Mouse (Mus musculus) liver, adult 2 months (tissue): ENCODE results near the gene Wnt3a. TPM values are rescaled to one million over a fixed set of nuclear protein-coding genes. Genes with fewer than 3 reads are reported as not detected.
A peak's percentile ranks its signal among the peaks of the same experiment; 100 is the strongest.

Source experiments
- DNase-seq: peaks from one replicate; pipeline ENCODE4 v3.0.0-alpha.2; 2011; ENCODE audit warnings: low read depth, low spot score; ENCODE audit errors: extremely low read depth
- H3K27ac ChIP-seq: fragments of 200-500 bp; replicated peaks from 2 replicates; pipeline ENCODE4 v1.5.1; 2012; ENCODE audit warnings: low read depth, mild to moderate bottlenecking, control low read depth, inconsistent platforms, low read length; ENCODE audit not compliant: insufficient read depth
- H3K27me3 ChIP-seq: fragments of 200-500 bp; 2 replicates; pipeline ENCODE4 v1.6.1; 2012; ENCODE audit warnings: mild to moderate bottlenecking, moderate library complexity, low read length, inconsistent platforms; ENCODE audit not compliant: control insufficient read depth, insufficient read depth
- H3K36me3 ChIP-seq: fragments of 200-500 bp; 2 replicates; pipeline ENCODE4 v1.6.1; 2012; ENCODE audit warnings: low read length, inconsistent platforms; ENCODE audit not compliant: control insufficient read depth, insufficient read depth
- H3K4me1 ChIP-seq: fragments of 200-500 bp; 2 replicates; pipeline ENCODE4 v1.6.1; 2011; ENCODE audit warnings: low read length; ENCODE audit not compliant: control insufficient read depth, insufficient read depth
- H3K4me3 ChIP-seq: fragments of 200-500 bp; 2 replicates; pipeline ENCODE4 v1.5.1; 2011; ENCODE audit warnings: low read depth, mild to moderate bottlenecking, control low read depth, low read length, moderate library complexity; ENCODE audit not compliant: insufficient read depth
- H3K79me2 ChIP-seq: fragments of 200-500 bp; 2 replicates; pipeline ENCODE4 v1.6.1; 2012; ENCODE audit warnings: inconsistent platforms, mild to moderate bottlenecking, low read length, moderate library complexity; ENCODE audit not compliant: control insufficient read depth, insufficient read depth
- H3K9ac ChIP-seq: fragments of 200-500 bp; 2 replicates; pipeline ENCODE4 v1.6.1; 2012; ENCODE audit warnings: low read depth, mild to moderate bottlenecking, control low read depth, inconsistent platforms, low read length
- CTCF ChIP-seq: fragments of 200-500 bp; IDR thresholded peaks from 2 replicates; pipeline ENCODE4 v1.5.1; 2011; ENCODE audit warnings: low read depth, low read length, control low read depth
- POLR2A ChIP-seq: fragments of 200-500 bp; IDR thresholded peaks from 2 replicates; pipeline ENCODE4 v1.6.1; 2011; ENCODE audit warnings: low read length, control low read depth; ENCODE audit not compliant: insufficient read depth; ENCODE audit errors: extremely low read depth
- WGBS: fragments of 180-500 bp; shearing (Covaris S2); methylation state at CpG from one replicate; pipeline ENCODE4 v1.1.7; 2018; 5-methylcytosine and 5-hydroxymethylcytosine counted together
- polyA plus RNA-seq: library from polyadenylated mRNA; depleted of rRNA; stranded (reverse); fragments of >200 nt; gene quantifications from 2 replicates; pipeline ENCODE4 v1.2.3, GENCODE M21; 2012
- total RNA-seq: library from RNA; depleted of rRNA; stranded (reverse); fragments of >200 nt; gene quantifications from 2 replicates; pipeline ENCODE4 v1.2.3, GENCODE M21; 2014

The Wnt3a gene
- total and polyA plus RNA-seq, 2 experiments: not detected

- no peaks in the 10 kb centered on the region for H3K27me3 ChIP-seq
- no peak overlapping the region for H3K4me3 ChIP-seq
- peaks cover 63% of the 10 kb centered on the region for H3K79me2 ChIP-seq
- H3K27ac ChIP-seq: no peak overlapping the region
- H3K4me1 ChIP-seq: peaks cover 42% of the 10 kb centered on the region
- TF ChIP-seq CTCF (no peak), POLR2A (no peak)
- peaks cover 4% of the 10 kb centered on the region; the same call in 1 of the 2 replicates for H3K36me3 ChIP-seq
- peak overlapping the region; percentile 10; the same call in 1 of the 2 replicates for H3K9ac ChIP-seq
- WGBS: 17% methylated on average over 2 of the region's 2 CpGs
- no peak for DNase-seq
Measured at GRCm38 (mm10) chr11:59225167-59225566, 65.4 kb downstream of the Wnt3a start.

GRCm38 (mm10) chr11:59224470-59224869 lies 66.1 kb downstream of the Wnt3a start:
- Histone ChIP-seq H3K27ac (no peak overlapping the region), H3K4me1 (peaks cover 45% of the 10 kb centered on the region), H3K27me3 (no peaks in the 10 kb centered on the region), H3K36me3 (peaks cover 7% of the 10 kb centered on the region; the same call in 1 of the 2 replicates), H3K9ac (no peak overlapping the region), H3K79me2 (peaks cover 65% of the 10 kb centered on the region), H3K4me3 (no peak overlapping the region)
- no peak for DNase-seq
- 14% methylated on average over 2 of the region's 2 CpGs for whole genome bisulfite sequencing
- TF ChIP-seq POLR2A (no peak), CTCF (no peak)

DNA sequence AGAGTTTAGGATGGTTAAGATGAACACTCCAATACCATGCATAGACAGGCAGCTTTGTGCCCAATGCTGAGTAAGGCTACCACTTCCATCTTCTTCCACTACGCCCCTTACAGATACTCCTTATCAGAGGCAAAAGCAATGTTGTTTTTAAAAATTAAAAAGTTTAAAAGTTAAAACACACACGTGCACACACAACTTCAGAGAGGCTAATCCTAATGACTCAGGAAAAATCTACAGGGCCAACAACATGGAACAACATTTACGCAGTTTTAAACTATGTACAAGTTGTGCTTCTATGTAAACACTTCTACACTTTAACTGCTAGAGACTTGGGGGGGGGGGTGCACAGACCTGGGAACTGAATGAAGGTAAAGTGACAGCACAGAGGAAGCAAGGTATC lies 66.5 kb downstream of the Wnt3a start:
- 59% methylated on average over 3 of the region's 3 CpGs for WGBS
- H3K9ac ChIP-seq: no peak overlapping the region
- H3K4me1 ChIP-seq: peaks cover 46% of the 10 kb centered on the region
- peaks cover 68% of the 10 kb centered on the region for H3K79me2 ChIP-seq
- no peak for DNase-seq
- no peaks in the 10 kb centered on the region for H3K27me3 ChIP-seq
- TF ChIP-seq CTCF (no peak), POLR2A (no peak)
- no peak overlapping the region for H3K27ac ChIP-seq
- no peak overlapping the region for H3K4me3 ChIP-seq
- H3K36me3 ChIP-seq: peaks cover 8% of the 10 kb centered on the region; the same call in 1 of the 2 replicates

DNA sequence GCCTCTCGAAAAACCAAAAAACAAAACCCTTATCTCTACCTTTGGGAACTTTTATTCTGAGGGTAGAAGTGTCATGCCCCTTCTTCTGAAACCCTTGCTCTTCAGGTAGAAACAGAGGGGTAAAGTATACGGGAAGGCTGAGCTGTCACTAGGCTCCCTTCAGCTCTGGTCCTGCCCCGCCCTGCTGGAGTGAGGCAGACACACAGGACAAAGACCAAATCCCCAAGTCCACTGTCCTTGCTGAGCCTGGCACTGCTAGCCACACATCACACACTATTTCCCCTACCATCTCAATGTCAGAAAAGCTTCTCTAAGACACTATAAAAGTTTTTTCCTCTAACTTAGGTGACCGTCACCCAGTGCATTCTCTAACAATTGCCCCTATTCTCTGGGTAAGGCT lies 68.2 kb downstream of the Wnt3a start:
- peak; percentile 68 for DNase-seq
- Histone ChIP-seq H3K4me1 (peaks cover 53% of the 10 kb centered on the region), H3K9ac (no peak overlapping the region), H3K27me3 (no peaks in the 10 kb centered on the region), H3K4me3 (no peak overlapping the region), H3K27ac (no peak overlapping the region), H3K36me3 (peaks cover 8% of the 10 kb centered on the region; the same call in 1 of the 2 replicates), H3K79me2 (peaks cover 79% of the 10 kb centered on the region)
- TF ChIP-seq POLR2A (no peak), CTCF (no peak)
- 47% methylated on average over 4 of the region's 4 CpGs for WGBS

- H3K27ac ChIP-seq: no peak overlapping the region
- no peak for DNase-seq
- peaks cover 53% of the 10 kb centered on the region for H3K4me1 ChIP-seq
- H3K9ac ChIP-seq: no peak overlapping the region
- H3K27me3 ChIP-seq: no peaks in the 10 kb centered on the region
- peaks cover 77% of the 10 kb centered on the region for H3K79me2 ChIP-seq
- no peak overlapping the region for H3K4me3 ChIP-seq
- TF ChIP-seq POLR2A: no peak
- no peak for TF ChIP-seq CTCF
- H3K36me3 ChIP-seq: peaks cover 8% of the 10 kb centered on the region; the same call in 1 of the 2 replicates
Measured at GRCm38 (mm10) chr11:59221604-59222003, 68.9 kb downstream of the Wnt3a start.

DNA sequence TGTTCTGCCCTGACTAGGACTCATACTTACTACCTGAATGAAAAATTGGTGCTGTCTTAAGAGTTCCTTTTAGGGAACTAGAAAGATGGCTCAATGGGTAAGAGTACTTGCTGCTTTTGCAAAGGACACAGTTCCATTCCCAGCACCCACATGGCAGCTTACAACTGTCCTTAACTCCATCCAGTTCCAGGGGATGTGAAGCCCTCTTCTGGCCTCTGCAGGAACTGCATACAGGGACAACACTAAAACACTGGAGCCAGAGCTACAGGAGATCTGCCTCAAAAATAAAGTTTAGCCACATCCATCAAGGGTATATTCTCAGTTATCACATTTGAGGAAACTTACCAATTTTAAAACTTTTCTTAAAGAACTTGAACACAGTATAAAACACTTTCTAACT lies 71.5 kb downstream of the Wnt3a start:
- no peak overlapping the region for H3K9ac ChIP-seq
- TF ChIP-seq POLR2A (no peak), CTCF (peak; percentile 57; the same call in 1 of the 2 replicates)
- H3K4me1 ChIP-seq: peaks cover 49% of the 10 kb centered on the region
- H3K27me3 ChIP-seq: no peaks in the 10 kb centered on the region
- H3K27ac ChIP-seq: no peak overlapping the region
- peaks cover 76% of the 10 kb centered on the region for H3K79me2 ChIP-seq
- H3K4me3 ChIP-seq: no peak overlapping the region
- no peak for DNase-seq
- H3K36me3 ChIP-seq: peaks cover 11% of the 10 kb centered on the region; the same call in 1 of the 2 replicates
